Mouse (Mus musculus) myocyte (in vitro differentiated cells): ENCODE data around the gene Gm20388.

ENCODE experiments used
- CEBPB ChIP-seq: IDR thresholded peaks from 2 replicates; pipeline ENCODE4 v1.6.1; 2011; ENCODE audit warnings: mild to moderate bottlenecking, moderate library complexity; ENCODE audit not compliant: poor library complexity, insufficient read depth, severe bottlenecking
- E2F4 ChIP-seq: IDR thresholded peaks from one replicate; pipeline ENCODE4 v1.6.1; 2011; ENCODE audit warnings: mild to moderate bottlenecking, control low read depth, moderate library complexity; ENCODE audit not compliant: insufficient read depth
- MAX ChIP-seq: IDR thresholded peaks from one replicate; pipeline ENCODE4 v1.6.1; 2011; ENCODE audit warnings: low read depth, mild to moderate bottlenecking, control low read depth
- MYOD1 ChIP-seq, 3 experiments: IDR thresholded peaks; one replicate each; pipeline ENCODE4 v1.6.1; 2011; ENCODE audit warnings: control low read depth in 2 of 3, low read depth in 2 of 3, mild to moderate bottlenecking in 2 of 3, moderate library complexity in 1 of 3; ENCODE audit not compliant: insufficient read length in 2 of 3, control insufficient read depth in 1 of 3
- MYOG ChIP-seq, 3 experiments: IDR thresholded peaks; one replicate each; pipeline ENCODE4 v1.6.1; 2011; ENCODE audit warnings: control low read depth in 2 of 3, low read depth in 2 of 3, mild to moderate bottlenecking in 2 of 3; ENCODE audit not compliant: insufficient read length in 2 of 3, control insufficient read depth in 1 of 3, insufficient read depth in 1 of 3
- POLR2A ChIP-seq: IDR thresholded peaks from one replicate; pipeline ENCODE4 v1.6.1; 2011; ENCODE audit warnings: low read depth, mild to moderate bottlenecking, control low read depth, moderate library complexity; ENCODE audit not compliant: insufficient read length
- POLR2AphosphoS2 ChIP-seq: IDR thresholded peaks from one replicate; pipeline ENCODE4 v1.6.1; 2011; ENCODE audit warnings: low read depth, control low read depth; ENCODE audit not compliant: insufficient read length
- SRF ChIP-seq: IDR thresholded peaks from one replicate; pipeline ENCODE4 v1.6.1; 2011; ENCODE audit warnings: low read depth; ENCODE audit not compliant: control insufficient read depth, insufficient read length
- TCF12 ChIP-seq: IDR thresholded peaks from one replicate; pipeline ENCODE4 v1.6.1; 2011; ENCODE audit warnings: mild to moderate bottlenecking, control low read depth; ENCODE audit not compliant: poor library complexity, insufficient read depth, severe bottlenecking
- TCF3 ChIP-seq: IDR thresholded peaks from one replicate; pipeline ENCODE4 v1.6.1; 2011; ENCODE audit warnings: low read depth, control low read depth; ENCODE audit not compliant: insufficient read length
- USF1 ChIP-seq: IDR thresholded peaks from one replicate; pipeline ENCODE4 v1.6.1; 2011; ENCODE audit warnings: low read depth, mild to moderate bottlenecking, control low read depth, moderate library complexity

- TF ChIP-seq POLR2AphosphoS2 (no peak), POLR2A (no peak), MYOD1 (IDR thresholded peaks at IDR 0.05; ENCODE audit: control insufficient read depth in 1 of 3, insufficient read length in 2 of 3, low read depth in 2 of 3) (no peak), MAX (no peak), E2F4 (no peak), USF1 (no peak), SRF (no peak), CEBPB (no peak), TCF3 (no peak), MYOG (IDR thresholded peaks at IDR 0.05; ENCODE audit: control insufficient read depth in 1 of 3, insufficient read depth in 1 of 3, insufficient read length in 2 of 3, low read depth in 2 of 3) (no peak), TCF12 (no peak)
These were observed 3595.1 kb downstream of the Gm20388 start for GRCm38 (mm10) chr8:123505695-123506094.
